Mouse (Mus musculus): ENCODE data around the gene Hes7. TPM values are rescaled to one million over a fixed set of nuclear protein-coding genes. Genes with fewer than 3 reads are reported as not detected.
A peak's percentile ranks its signal among the peaks of the same experiment; 100 is the strongest.

Gene Hes7
- total RNA-seq, 2 experiments from 2014 or later: not detected

DNA sequence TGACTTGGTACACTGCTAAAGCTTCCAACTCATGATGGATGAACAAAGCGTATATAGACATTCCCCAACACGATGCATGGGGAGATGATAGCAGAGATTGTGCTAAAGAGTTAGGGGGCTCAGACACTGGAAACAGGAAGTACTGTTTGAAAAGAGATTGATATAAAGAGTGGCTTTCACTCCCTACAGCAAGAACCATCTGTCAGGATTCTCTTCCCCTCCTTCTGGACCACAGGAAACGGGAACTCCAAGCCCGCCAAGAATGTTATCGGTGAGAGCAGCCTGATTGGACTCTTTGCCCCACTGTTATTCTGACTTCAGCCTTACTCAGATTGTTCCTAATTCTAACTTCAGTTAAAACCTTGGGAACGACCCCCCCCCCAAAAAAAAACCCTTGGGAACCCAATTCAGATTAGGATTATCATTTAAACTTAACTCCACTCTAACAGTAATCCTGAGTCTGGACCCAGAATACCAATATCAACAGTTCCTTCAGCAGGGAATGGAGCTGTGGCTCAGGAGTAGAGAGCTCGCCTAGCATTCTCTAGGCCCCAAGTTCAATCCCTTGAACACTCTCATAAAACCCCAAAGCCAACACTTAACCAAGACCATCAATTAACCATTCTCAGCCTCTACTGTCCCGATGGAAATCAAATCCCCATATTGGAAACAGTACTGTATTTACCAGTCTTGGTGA is 8.4 kb downstream of the Hes7 start:
- DNase-seq: no peak
- intact Hi-C loops (cut with DNase I): loop anchor here (5.0 to 10.0 kb wide), 2 partner anchors 119 to 224 kb away; partner anchors contain the start of gene Rpl26

DNA sequence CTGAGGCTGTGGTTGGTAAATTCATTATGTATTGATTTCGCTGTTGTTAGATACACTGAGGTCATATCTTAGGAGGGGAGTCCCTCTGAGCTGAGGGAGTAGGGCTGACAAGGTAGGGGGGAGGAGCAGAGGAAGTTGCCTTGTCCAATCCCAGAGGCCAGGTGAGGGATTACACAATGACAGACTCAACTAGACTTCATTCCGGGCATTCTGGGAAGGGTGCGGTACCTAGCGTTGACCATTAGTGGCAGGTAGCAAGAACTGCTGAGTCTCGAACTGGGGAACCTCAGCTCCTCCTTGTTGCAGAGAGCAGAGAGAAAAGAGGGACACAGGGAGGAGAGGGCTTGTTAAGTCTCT is 13.3 kb downstream of the Hes7 start:
- intact Hi-C loops (cut with DNase I): no loop called here

DNA sequence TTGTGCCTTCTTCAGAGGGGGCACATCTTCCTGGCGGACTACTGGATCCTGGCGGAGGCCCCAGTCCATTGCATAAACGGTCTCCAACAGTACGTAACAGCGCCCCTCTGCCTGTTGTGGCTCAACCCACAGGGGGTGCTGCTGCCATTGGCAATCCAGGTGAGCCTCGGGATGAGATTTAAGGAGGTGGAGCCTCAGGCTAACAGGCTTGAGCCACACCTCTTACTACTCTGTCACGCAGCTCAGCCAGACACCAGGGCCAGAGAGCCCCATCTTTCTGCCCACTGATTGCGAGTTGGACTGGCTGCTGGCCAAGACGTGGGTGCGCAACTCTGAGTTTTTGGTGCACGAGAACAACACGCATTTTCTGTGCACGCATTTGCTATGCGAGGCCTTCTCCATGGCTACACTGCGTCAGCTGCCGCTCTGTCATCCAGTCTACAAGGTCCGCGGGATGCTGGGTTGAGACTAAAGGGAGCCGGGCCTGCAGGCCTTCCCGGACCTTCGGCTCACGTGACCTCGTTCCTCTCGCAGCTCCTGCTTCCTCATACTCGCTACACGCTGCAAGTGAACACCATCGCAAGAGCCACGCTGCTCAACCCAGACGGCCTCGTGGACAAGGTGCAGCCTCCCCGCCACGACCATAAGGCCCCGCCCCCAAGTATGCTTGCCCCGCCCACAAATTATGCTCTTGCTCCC is 13.9 kb downstream of the Hes7 start:
- intact Hi-C loops (cut with DNase I): no loop called here

More for the DNA sequence above, 13.3 kb downstream of the Hes7 start:
- no peak for DNase-seq

DNA sequence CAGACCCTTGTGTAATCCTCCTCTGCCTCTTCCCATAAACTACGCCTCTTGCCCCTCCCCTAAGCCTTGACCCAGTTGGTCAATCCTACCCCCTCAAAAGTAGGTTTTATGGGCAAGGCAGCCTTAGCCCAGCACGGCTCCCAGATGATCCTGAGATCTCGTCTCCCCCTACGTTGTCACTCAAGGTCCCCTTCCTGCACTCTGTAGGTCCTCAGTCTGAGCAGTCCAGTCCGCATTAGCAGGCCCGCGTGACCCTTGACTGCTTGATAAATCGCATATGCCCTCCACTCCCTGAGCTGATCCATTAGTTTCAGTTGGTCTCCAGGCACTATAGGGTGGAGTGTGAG is 14.4 kb downstream of the Hes7 start:
- intact Hi-C loops (cut with DNase I): no loop called here
- no peak for DNase-seq

More for the DNA sequence above, 13.9 kb downstream of the Hes7 start:
- peak in 1 of 2 experiments; percentile 34 for DNase-seq

DNA sequence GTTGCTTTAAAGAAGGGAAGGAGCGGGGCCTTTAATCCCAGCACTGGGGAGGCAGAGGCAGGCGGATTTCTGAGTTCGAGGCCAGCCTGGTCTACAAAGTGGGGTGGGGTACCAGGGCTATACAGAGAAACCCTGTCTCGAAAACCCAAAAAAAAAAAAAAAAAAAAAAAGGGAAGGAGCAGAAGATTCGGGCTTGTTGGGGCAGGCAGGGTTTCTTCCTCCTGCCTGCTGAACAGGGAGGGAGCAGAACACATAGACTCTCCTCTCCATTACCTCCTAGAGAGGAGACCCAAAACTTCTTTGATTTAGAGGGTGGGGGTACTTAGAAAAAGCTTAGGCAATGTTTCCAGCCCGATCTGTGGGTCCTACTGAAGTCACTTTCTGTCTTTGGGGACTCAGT is 15.2 kb downstream of the Hes7 start:
- intact Hi-C loops (cut with DNase I): no loop called here
- no peak for DNase-seq

DNA sequence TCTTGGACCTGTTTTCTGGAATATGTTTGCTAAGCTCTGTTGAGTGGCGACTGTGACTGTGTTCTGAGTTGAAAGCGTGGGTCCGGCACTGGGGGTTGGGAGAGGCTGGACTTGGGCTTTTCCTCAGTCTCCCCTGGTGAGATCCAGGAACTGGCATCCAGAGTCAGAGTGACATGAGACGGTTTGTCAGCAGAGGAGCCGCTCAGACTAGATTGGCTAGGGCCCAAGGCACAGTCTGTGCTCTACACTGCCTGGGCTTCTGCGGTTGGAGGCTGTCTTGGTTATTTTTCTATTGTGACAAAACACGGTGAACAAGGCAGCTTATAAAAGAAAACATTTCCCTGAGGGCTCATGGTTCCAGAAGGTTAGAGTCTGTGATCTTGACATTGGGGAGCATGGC is 27.3 kb downstream of the Hes7 start:
- intact Hi-C loops (cut with DNase I): no loop called here
- DNase-seq: no peak

DNA sequence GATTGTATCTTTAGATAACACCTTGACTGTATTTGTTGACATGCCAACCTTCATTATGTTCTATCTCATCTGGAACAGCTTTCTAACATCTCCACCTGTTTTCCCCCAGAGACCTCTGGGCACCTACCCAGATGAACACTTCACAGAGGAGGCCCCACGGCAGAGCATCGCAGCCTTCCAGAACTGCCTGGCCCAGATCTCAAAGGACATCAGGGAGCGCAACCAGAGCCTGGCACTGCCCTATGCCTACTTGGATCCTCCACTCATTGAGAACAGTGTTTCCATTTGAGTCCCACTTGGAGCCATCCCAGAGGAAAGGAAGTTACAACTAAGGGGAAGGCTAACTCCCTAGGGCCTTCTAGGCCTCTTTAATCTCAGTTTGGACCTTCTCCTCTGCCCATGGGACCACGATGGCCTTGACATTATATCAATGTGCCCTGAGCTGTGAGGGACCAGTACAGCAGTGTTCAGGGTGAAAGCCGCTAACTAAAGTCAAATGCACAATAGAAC is 28.3 kb downstream of the Hes7 start:
- DNase-seq: no peak
- intact Hi-C loops (cut with DNase I): loop anchor here (2.0 kb wide), 1 partner anchor 22 kb away; no protein-coding TSS in a partner anchor

DNA sequence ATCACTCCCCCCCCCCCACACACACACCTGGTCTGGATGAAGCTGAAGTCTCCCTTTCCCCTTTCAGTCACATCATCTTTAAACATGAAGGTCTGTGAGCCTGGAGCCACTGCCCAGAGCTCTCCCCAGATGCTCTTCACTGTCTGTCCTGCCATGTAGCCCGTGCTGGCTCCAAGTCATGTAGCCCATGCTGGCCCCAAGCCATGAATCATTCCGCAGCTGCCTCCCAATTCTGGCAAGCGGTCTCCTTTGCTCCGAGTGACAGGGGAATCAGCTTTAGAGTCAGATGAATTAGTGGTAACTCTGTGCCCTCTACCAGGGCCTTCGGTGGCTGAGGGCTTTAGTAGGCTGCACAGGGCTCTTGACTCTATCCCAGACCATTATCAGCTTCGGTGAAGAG is 29.5 kb downstream of the Hes7 start:
- DNase-seq: no peak
- intact Hi-C loops (cut with DNase I): loop anchor here (1.0 to 2.0 kb wide), 2 partner anchors 23 to 82 kb away; no protein-coding TSS in a partner anchor

DNA sequence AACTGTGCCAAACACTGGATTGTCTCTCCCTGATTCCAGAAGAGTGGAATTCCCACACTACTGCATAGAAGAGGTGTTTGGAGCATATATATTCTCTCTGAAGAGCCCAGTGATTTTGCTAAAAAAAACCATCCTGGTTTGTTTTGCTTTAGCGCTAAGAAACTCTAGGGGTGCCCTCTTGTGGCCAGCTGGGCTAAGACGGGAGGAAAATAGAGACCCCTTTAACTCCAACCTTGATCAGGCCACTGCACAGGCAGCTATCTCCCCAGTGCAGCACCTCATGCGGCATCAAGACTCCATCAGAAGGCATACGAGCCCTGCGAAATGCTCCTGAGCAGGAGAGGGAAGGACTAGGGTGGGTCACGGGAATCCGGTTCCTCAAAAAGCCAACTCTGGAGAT is 30.2 kb downstream of the Hes7 start:
- peak; percentile 32 to 44 for DNase-seq
- intact Hi-C loops (cut with DNase I): loop anchor here (1.0 kb wide), 1 partner anchor 83 kb away; no protein-coding TSS in a partner anchor

DNA sequence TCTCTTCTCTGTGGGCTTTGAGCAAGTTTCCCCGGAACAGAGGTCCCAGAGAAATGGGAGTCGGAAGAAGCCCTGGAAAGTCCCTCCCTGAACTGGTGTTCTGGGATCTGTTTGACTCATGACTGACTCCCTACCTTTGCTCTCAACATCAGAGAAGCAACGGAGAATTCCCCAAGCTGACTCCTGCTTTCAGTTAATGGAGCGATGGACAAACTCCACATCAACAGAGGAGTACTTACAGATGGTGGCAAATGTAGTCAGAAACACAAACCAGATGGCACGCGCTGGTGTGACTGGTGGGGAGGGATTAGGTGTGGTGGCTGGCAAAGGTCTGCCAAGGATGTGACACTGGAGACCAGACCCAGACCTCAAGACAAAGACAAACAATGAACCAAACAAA is 30.8 kb downstream of the Hes7 start:
- intact Hi-C loops (cut with DNase I): no loop called here
- no peak for DNase-seq

DNA sequence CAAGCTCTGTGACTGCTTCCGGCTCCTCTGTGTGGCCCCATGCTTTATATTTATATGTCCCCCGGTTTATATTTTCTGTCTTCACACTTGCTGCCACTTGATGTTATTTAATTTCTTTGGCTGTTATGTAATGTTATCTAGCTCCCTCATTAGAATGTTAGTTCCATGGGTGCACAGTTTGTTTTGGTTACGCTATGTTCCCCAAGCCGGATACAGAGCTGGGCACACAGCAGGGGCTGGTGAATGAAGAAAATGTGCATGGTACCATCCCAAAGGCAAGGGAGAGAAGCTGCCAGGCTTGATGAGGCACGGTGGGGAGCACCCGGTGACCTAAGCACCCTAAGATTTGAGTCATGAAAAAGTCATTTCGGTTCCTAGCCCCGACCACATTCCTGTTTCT is 33.6 kb downstream of the Hes7 start:
- DNase-seq: no peak
- intact Hi-C loops (cut with DNase I): no loop called here

DNA sequence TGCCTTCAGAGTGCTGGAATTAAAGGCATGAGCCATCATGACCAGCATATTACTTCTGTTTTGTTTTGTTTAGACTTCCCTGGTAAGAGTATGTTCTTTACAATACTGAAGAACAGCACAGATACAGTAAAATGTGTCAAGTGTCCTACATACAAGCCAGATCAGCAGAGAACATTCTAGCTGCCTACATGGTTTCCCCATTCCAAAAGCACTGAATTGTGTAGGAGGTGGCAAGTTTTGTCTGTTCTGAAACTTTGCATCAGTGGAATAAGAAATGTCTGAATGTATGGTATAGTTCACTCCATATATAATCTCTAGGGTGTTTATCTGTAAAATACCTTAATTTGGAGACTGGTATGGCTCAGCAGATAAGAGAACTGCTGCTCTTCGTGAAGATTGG is 35.1 kb downstream of the Hes7 start:
- intact Hi-C loops (cut with DNase I): no loop called here
- no peak for DNase-seq

DNA sequence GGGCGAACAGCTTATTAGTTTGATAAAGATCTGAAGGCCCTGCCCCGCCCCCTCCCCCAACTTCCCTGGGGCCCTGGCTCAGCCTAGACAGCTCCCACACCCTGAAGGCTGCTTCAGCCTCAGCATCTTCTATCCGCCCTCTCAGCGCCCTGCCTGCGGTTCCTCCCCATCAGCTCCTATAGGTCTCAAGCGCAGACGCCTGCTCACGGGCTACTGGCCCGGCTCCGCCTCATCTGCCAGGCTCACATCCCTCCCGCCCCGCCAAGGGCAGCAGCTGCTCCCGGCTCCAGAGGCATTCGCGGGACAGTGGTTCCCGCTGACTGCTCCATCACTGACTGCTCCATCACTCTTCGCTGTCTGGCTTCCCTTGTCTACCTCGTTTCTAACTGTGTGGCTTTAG is 36.6 kb downstream of the Hes7 start, which contains the start of gene Alox12b:
Gene Alox12b (plus strand): TSS at position 190 of the 400 bp plus-strand sequence.
- DNase-seq: no peak
- intact Hi-C loops (cut with DNase I): no loop called here

DNA sequence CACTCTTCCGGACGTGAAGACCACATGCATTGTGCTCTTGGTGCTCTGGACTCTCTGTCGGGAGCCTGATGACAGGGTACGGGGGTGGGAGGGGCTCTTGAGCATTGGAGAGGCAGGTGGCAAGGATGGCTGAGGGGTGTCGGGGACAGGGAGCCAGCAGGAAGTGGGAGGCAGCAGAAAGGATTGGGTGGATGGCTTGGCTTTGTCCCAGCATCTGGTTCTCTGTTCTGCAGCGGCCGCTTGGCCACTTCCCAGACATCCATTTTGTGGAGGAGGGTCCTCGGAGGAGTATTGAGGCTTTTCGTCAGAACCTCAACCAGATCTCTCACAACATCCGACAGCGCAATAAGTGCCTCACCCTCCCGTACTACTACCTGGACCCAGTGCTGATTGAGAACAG is 49.1 kb downstream of the Hes7 start:
- no peak for DNase-seq
- intact Hi-C loops (cut with DNase I): no loop called here

DNA sequence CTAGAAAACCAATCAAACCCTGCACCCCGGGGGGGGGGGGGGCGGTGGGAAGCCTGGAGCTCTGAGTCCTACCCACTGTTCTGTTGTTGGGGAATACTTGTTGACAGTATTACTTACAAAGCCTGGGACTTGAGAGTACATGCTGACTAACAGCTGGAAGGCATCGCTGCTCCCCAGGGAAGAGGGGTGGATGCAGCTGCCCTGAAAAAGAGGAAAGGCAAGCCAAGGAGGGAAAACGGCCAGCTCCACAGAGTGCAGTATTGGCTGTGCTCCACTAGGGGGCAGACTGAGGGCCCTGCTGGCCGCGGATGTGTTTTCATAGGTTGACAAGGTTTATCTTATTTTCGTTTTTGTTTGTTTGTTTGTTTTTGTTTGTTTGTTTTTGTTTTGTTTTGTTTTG is 51.4 kb downstream of the Hes7 start:
- intact Hi-C loops (cut with DNase I): no loop called here
- peak; percentile 83 to 88 for DNase-seq

DNA sequence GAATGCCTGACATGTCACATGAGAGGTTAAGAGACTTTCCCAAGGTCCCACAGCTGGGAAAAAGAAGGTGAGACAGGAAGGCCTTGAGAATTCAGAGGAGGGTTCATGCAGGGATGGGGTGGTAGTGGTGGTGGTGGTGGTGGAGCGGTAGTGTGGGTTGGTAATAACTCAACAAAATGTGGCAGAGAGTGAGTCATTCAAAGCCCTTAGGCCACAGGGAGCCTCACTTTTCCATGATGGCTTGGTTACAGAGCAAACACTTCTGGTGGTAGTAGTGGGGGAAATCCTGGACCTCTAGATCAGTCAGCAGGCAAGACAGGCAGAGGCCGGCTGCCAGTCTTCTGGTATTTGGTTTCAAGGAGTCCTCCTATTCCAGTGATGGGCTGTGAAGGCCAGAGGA is 52.4 kb downstream of the Hes7 start:
- intact Hi-C loops (cut with DNase I): no loop called here

More for the DNA sequence above, 52.4 kb downstream of the Hes7 start:
- DNase-seq: no peak

Other genes with a start within 250 kb of the Hes7 start
- 10 to 100 TPM; 70.0 to 81.9 TPM for gene Ndel1, start 248.5 kb upstream of the Hes7 start, total RNA-seq (2021)
- gene Rnf222, start 231.9 kb upstream of the Hes7 start, total RNA-seq (2021): not detected
- 100 to 1,000 TPM; 536 to 627 TPM for gene Rpl26, start 218.8 kb upstream of the Hes7 start, total RNA-seq (2021)
- gene Odf4, start 193.3 kb upstream of the Hes7 start, total RNA-seq (2021): not detected
- 1 to 10 TPM; 6.9 to 7.8 TPM for gene Arhgef15, start 162.9 kb upstream of the Hes7 start, total RNA-seq (2021)
- gene Slc25a35, start 152.3 kb upstream of the Hes7 start, total RNA-seq (2021): 1 to 10 TPM; 3.4 to 3.5 TPM
- gene Rangrf, start 145.2 kb upstream of the Hes7 start, total RNA-seq (2021): 10 to 100 TPM; 58.7 to 65.4 TPM
- 1 to 10 TPM; 5.1 to 6.6 TPM for gene Pfas, start 111.9 kb upstream of the Hes7 start, total RNA-seq (2021)
- 10 to 100 TPM in 1 of 2 experiments, 1 to 10 TPM in 1; 9.6 to 10.9 TPM for gene Ctc1, start 104.5 kb upstream of the Hes7 start, total RNA-seq (2021)
- 1 to 10 TPM in 1 of 2 experiments, under 1 TPM in 1; 0.51 to 1.1 TPM for gene Aurkb, start 74.8 kb upstream of the Hes7 start, total RNA-seq (2021)
- 10 to 100 TPM; 17.4 to 18.8 TPM for gene Borcs6, start 60.7 kb upstream of the Hes7 start, total RNA-seq (2021)
- 1 to 10 TPM; 3.4 TPM for gene Tmem107, start 49.6 kb upstream of the Hes7 start, total RNA-seq (2021)
- gene Vamp2, start 31.9 kb upstream of the Hes7 start, total RNA-seq (2021): 10 to 100 TPM; 26.7 to 38.1 TPM
- 10 to 100 TPM; 60.9 to 89.0 TPM for gene Per1, start 25.2 kb upstream of the Hes7 start, total RNA-seq (2021)
- not detected for gene 9130213A22Rik, start 2.2 kb downstream of the Hes7 start, total RNA-seq (2021)
- gene Aloxe3, start 5.5 kb downstream of the Hes7 start, total RNA-seq (2021): not detected
- gene Alox12b, start 36.6 kb downstream of the Hes7 start, total RNA-seq (2021): not detected
- gene Alox8, start 77.4 kb downstream of the Hes7 start, total RNA-seq (2021): not detected
- gene Gucy2e, start 116.6 kb downstream of the Hes7 start, total RNA-seq (2021): not detected
- gene Cntrob, start 203.4 kb downstream of the Hes7 start, total RNA-seq (2021): 1 to 10 TPM; 1.4 TPM
- gene Trappc1, start 203.6 kb downstream of the Hes7 start, total RNA-seq (2021): 10 to 100 TPM; 40.1 to 41.8 TPM
- under 1 TPM in 1 of 2 experiments, not detected in 1; 0.10 TPM for gene Kcnab3, start 205.9 kb downstream of the Hes7 start, total RNA-seq (2021)
- gene Rnf227, start 220.1 kb downstream of the Hes7 start, total RNA-seq (2021): under 1 TPM; 0.12 to 0.26 TPM
- 10 to 100 TPM in 1 of 2 experiments, 1 to 10 TPM in 1; 7.6 to 11.2 TPM for gene Chd3, start 249.0 kb downstream of the Hes7 start, total RNA-seq (2021)